ENCODE assay signal across 26 mouse cellular contexts in genomic region chr2:49241715-49242114, GRCm38 (mm10).
"Had no signal": no experiment of that assay in that cellular context is flagged by ENCODE, and none has a peak within 500 bp of the region (broad histone marks: within the 10 kb centered on the region; RNA-seq: fewer than 3 reads in every experiment).

No protein-coding gene starts in this region.

- H3K9ac ChIP-seq: embryonic facial prominence, embryonic 12.5 days; embryonic facial prominence, embryonic 13.5 days; embryonic facial prominence, embryonic 15.5 days; forebrain, embryonic 12.5 days; forebrain, embryonic 13.5 days; forebrain, embryonic 15.5 days; forebrain, postnatal 0 days had no signal

- H3K9me3 ChIP-seq: embryonic facial prominence, embryonic 10.5 days; embryonic facial prominence, embryonic 12.5 days; embryonic facial prominence, embryonic 13.5 days; embryonic facial prominence, embryonic 15.5 days; forebrain, embryonic 10.5 days; forebrain, embryonic 12.5 days; forebrain, embryonic 13.5 days; forebrain, embryonic 15.5 days had no signal

- H3K4me1 ChIP-seq: embryonic facial prominence, embryonic 10.5 days; embryonic facial prominence, embryonic 12.5 days; embryonic facial prominence, embryonic 13.5 days; embryonic facial prominence, embryonic 15.5 days; forebrain, embryonic 10.5 days; forebrain, embryonic 12.5 days; forebrain, embryonic 13.5 days; forebrain, embryonic 15.5 days had no signal

- H3K4me2 ChIP-seq: embryonic facial prominence, embryonic 12.5 days; embryonic facial prominence, embryonic 13.5 days; embryonic facial prominence, embryonic 15.5 days; forebrain, embryonic 12.5 days; forebrain, embryonic 13.5 days; forebrain, embryonic 15.5 days had no signal

- DNase-seq: cerebellum, adult 9-11 months; cerebellum, postnatal 10 days; cerebellum, postnatal 14 days; cerebellum, postnatal 25 days; cerebellum, postnatal 36 days; embryo, embryonic 11 days; forebrain, postnatal 0 days; gastrocnemius, adult 2 months; gastrocnemius, postnatal 10 days; gastrocnemius, postnatal 14 days; gastrocnemius, postnatal 25 days; gastrocnemius, postnatal 36 days; heart, adult 11 months; heart, adult 18-20 months; heart, adult 2 months had no signal

- H3K27me3 ChIP-seq: embryonic facial prominence, embryonic 12.5 days; embryonic facial prominence, embryonic 13.5 days; embryonic facial prominence, embryonic 15.5 days; forebrain, embryonic 12.5 days; forebrain, embryonic 13.5 days; forebrain, embryonic 15.5 days had no signal

- ATAC-seq: forebrain, embryonic 13.5 days; forebrain, embryonic 14.5 days; forebrain, embryonic 15.5 days; forebrain, embryonic 16.5 days; forebrain, postnatal 0 days had no signal

- H3K4me3 ChIP-seq: embryonic facial prominence, embryonic 10.5 days; embryonic facial prominence, embryonic 12.5 days; embryonic facial prominence, embryonic 13.5 days; embryonic facial prominence, embryonic 15.5 days; erythroblast, embryonic 14.5 days; forebrain, embryonic 10.5 days; forebrain, embryonic 12.5 days; forebrain, embryonic 13.5 days; forebrain, embryonic 15.5 days; gastrocnemius, adult 2 months; heart, adult 2 months had no signal

- H3K36me3 ChIP-seq: embryonic facial prominence, embryonic 10.5 days; embryonic facial prominence, embryonic 12.5 days; embryonic facial prominence, embryonic 13.5 days; forebrain, embryonic 10.5 days; forebrain, embryonic 12.5 days; forebrain, embryonic 15.5 days had no signal

- H3K27ac ChIP-seq: embryonic facial prominence, embryonic 10.5 days; embryonic facial prominence, embryonic 12.5 days; embryonic facial prominence, embryonic 13.5 days; embryonic facial prominence, embryonic 15.5 days; forebrain, embryonic 10.5 days; forebrain, embryonic 12.5 days; forebrain, embryonic 13.5 days; forebrain, embryonic 15.5 days; gastrocnemius, adult 2 months; heart, adult 2 months had no signal
